Mouse (Mus musculus) kidney, postnatal 10 days (tissue): ENCODE measurements at regions not wholly inside any gene's neighbourhood (a gene's known extent, or its start where the extent isn't known, plus 50 kb on each side); places are given as distances from the start of the nearest gene placed in this dataset.

Experiments used
- DNase-seq: peaks from one replicate; pipeline ENCODE4 v3.0.0; 2021; ENCODE audit warnings: mixed read lengths

GRCm38 (mm10) chr3:64898610-64899009 is 54.0 kb upstream of the Vmn2r7 start:
- DNase-seq: no peak

GRCm38 (mm10) chr3:64901317-64901892 is 56.8 kb upstream of the Vmn2r7 start:
- no peak for DNase-seq

- peak; percentile 4 for DNase-seq
These were observed 104.7 kb upstream of the Vmn2r7 start for GRCm38 (mm10) chr3:64949307-64949706.

GRCm38 (mm10) chr3:64964667-64965415 is 120.3 kb upstream of the Vmn2r7 start:
- DNase-seq: no peak

- DNase-seq: no peak
These were observed 120.9 kb upstream of the Vmn2r7 start for GRCm38 (mm10) chr3:64965416-64965980.

- DNase-seq: no peak
These were observed 123.7 kb upstream of the Vmn2r7 start for GRCm38 (mm10) chr3:64968275-64968674.

- no peak for DNase-seq
These were observed 124.8 kb upstream of the Kcnab1 start for GRCm38 (mm10) chr3:64984369-64984768.

GRCm38 (mm10) chr3:64987665-64988064 is 121.5 kb upstream of the Kcnab1 start:
- DNase-seq: peak; percentile 12

- DNase-seq: no peak
These were observed 112.7 kb upstream of the Kcnab1 start for GRCm38 (mm10) chr3:64996451-64996850.

GRCm38 (mm10) chr3:64997552-64997951 is 111.6 kb upstream of the Kcnab1 start:
- DNase-seq: no peak

- DNase-seq: no peak
These were observed 108.1 kb upstream of the Kcnab1 start for GRCm38 (mm10) chr3:65001131-65001530.

- no peak for DNase-seq
These were observed 106.6 kb upstream of the Kcnab1 start for GRCm38 (mm10) chr3:65002578-65002977.

- no peak for DNase-seq
These were observed 103.1 kb upstream of the Kcnab1 start for GRCm38 (mm10) chr3:65006127-65006526.

GRCm38 (mm10) chr3:65006565-65006964 is 102.6 kb upstream of the Kcnab1 start:
- no peak for DNase-seq

GRCm38 (mm10) chr3:65023876-65024275 is 85.3 kb upstream of the Kcnab1 start:
- DNase-seq: no peak

- no peak for DNase-seq
These were observed 71.6 kb upstream of the Kcnab1 start for GRCm38 (mm10) chr3:65037626-65038025.

GRCm38 (mm10) chr3:65047879-65048278 is 61.3 kb upstream of the Kcnab1 start:
- no peak for DNase-seq

- DNase-seq: peak; percentile 21
These were observed 53.8 kb upstream of the Kcnab1 start for GRCm38 (mm10) chr3:65055401-65055800.
